Mouse (Mus musculus) lung, adult 18-20 months (tissue): ENCODE results near the gene Naaladl1.
"Not testable (repeated sequence)": the region's sequence is repeated elsewhere in the genome, so short reads cannot be mapped to it uniquely, and the experiment has no call there.

Experiments used
- DNase-seq, 2 experiments: peaks; one replicate each; pipeline ENCODE4 v3.0.0; 2022; ENCODE audit warnings: mixed read lengths in 2 of 2

Naaladl1 gene

DNA sequence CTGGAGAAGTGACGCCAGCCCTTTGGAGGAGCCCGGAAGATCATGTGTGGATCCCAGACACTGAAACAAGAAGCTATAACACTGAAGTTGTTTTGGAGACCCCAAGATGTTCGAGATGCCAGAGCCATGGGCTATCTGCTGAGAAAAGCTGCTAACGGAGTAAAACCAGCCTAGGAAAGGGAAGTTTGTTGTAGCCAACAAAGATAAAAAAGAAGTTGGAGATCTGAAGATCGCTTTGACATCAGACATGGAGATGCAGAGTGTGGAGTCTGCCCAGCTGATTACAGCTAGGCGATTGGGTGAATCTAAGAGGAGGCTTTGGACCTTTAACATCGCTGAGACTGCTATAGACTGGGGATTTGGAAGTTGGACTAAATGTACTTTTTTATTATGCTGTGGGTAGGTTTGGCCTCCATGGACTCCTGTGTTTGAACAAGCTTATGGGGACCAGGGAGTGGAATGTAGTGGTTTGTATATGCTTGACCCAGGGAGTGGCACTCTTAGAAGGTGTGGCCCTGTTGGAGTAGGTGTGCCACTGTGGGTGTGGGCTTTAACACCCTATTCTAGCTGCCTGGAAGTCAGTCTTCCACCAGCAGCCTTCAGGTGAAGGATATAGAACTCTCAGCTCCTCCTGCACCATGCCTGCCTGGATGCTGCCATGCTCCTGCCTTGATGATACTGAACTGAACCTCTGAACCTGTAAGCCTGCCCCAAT is 25.0 kb downstream of the Naaladl1 start:
- DNase-seq = peak in 1 of 2 experiments; percentile 28

DNA sequence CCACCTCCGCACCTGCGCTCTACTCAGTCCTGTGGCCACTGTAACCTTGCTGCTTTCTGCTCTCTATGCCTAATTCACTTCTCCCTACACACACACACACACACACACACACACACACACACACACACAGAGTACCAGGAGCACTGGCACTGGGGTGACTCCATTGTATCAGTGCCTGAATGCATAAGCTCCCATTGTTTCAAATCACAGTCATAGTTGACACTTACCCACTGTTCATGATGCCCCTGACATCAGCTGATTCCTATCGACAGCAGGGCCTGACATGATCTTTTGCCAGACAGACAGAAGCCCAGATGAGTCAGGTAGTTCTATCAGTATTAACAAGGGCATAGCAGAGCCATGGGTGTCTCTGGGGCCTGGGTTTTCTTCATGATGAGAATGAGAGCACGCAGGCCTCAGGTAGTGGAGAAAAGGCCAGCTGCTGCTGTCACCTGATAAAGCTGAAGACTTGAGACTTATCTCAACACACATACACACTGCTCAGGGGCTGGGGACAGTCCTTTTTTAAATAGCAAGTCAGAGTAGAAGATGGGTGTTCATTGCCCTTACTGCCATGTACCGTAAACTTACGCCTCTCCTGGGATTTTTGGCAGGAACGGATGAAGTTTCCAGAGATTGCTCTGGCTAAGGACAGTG is 26.7 kb downstream of the Naaladl1 start:
- no peak for DNase-seq

DNA sequence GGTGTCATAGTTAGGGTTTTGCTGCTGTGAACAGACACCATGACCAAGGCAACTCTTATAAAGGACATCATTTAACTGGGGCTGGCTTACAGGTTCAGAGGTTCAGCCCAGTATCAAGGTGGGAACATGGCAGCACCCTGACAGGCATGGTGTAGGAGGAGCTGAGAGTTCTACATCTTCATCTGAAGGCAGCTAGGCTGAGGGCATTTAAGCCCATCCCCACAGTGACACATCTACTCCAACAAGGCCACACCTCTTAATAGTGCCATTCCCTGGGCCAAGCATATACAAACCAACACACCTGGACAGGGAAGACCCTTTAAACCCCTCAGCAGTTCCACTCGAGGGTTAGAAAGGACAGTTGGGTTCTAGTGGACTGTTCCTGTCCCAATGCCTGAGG is 27.6 kb downstream of the Naaladl1 start:
- DNase-seq = not testable (repeated sequence)

DNA sequence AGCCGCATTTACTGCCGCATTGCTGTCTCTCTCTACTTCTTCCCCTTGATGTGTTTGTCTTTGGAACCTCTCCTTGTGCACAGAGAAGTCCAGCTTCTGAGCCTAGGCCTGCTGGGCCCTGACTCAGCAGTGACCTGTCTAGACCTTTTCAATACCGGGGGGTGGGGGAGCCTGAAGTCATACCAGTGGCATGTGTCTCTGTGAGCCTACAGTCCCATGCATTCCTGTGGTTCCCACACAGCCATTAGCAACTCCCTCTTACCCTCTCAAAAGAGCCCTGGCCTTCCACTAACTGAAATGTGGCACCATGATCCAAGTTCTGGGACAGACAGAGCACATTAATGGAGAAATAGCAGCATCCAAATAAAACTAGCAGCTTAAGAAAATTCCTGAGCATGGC is 30.8 kb downstream of the Naaladl1 start:
- no peak for DNase-seq

DNA sequence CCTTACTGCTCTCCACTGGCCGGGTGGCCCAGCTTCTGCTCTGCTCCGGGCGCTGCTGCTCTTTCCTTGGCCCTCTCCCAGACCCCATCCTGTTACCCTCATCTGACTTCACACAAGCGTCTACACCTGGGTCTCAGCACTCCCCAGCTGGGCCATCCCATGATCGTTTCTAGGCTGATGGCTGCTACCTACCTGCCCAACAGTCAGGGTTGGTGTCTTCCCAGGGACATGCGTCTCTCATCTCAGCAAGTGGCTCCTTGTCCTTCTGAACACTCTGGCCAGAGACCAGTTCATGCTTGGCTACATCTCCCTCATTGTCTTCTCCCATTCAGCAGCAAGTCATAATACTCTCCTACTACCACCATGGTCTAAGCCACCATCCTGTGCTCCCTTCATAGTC is 34.1 kb downstream of the Naaladl1 start:
- no peak for DNase-seq

DNA sequence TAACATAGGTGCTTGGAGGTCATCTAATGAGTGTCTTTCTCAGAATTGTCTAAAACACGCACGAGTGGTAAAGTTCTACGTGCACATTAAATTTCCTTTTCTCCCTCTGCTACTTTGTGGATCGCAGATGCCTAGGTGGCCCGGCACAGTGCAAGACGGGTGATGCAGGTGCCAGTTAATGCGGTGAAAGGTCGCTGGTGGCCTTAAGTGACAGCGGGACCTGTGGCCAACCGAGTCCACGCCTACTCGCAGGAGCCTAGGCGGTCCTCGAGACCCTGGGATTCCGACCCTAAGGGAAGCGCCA is 34.7 kb downstream of the Naaladl1 start:
- no peak for DNase-seq

DNA sequence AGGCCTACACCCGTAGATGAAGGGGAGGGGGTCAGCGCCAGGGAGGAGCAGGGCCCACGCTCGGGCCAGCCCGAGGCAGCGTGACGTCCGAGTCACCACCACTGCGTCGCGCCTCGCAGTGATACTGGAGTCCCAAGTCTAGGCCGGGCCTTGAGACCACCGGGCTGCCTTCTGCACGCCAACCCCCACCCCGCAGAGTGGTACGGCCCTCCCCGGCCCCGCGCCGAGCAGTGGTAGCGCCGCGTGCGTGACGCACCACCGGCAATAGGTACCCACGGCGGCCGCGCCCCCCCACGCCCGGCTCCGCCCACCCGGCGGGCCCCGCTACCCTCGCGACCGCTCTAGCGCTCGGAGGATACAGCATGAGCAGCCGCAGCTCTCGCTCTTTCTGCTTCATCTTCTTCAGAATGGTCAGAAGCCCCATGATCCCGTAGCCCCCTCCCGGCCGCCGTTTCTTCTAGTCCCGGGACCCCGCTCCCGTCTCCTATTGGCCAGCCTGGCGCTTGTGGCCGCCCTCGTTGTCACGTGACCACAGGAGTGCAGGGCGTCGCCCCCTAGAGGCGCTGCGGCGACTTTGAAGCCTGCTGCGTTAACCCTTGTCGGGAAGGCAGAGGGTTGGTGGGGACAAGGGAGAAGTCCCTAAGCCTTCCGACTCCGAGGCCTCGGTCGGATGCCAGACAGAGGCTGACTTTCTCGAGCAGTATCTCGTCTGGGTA is 35.3 kb downstream of the Naaladl1 start, which contains the start of gene Batf2:
TSS of gene Batf2 (plus strand) at position 306 of the 716 bp plus-strand sequence.
- DNase-seq = peak; percentile 89 to 93

DNA sequence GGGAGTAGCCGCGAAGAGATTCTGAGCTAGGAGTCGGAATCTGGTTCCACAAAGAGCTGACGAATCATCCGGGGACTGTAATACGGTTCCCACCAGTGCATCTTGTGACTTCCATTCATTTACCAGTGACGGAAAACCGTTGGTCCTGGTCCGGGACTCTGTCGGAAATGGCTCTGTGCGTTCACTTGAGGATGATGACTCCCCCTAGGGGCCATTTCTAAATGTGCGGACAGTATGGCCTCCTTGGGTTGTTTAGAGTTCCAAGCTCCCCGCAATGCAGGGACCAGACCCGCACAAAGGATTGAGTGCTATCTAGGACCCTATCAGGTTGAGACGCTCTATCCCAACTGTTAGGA is 35.8 kb downstream of the Naaladl1 start, which contains the start of gene Arl2:
TSS of gene Arl2 (minus strand) at position 155 of the 356 bp plus-strand sequence.
- DNase-seq = peak; percentile 78 to 88

DNA sequence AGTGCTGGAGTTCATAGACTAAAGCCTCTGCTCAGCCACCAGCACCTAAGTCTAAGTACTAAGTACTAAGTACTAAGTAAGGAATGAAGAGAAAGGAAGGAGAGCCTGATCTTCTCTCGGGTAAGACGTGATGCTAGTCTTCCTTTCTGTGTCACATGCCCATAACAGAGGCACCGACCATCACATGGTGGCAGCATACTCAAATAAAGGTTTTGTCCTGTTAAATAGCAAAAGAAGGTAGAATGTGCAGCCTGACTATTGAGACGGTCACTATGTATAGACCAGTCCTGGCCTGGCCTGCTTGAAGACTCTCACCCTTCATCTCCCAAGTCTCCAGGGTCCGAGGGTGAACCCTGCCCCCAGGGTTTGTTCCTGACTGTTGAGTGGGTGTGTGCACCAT is 39.3 kb downstream of the Naaladl1 start:
- DNase-seq = no peak

DNA sequence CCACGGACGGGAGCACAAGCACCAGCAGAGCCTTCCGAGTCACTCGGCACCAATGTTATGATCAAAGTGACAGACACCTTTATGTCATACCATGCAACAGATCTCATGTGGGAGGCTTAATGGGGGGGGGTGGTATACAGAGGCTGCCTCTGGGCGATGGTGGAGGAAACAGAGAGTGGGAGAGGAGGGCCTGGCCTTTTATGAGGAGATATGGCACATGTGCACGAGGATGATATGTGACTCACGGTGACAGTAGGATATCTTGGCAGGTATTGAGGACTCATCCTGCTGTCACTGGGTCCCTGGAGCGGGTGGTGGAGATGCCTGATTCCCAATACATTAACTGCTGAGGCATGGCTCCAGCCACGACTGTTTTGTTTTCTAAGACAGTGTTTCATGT is 49.6 kb downstream of the Naaladl1 start:
- DNase-seq = no peak

DNA sequence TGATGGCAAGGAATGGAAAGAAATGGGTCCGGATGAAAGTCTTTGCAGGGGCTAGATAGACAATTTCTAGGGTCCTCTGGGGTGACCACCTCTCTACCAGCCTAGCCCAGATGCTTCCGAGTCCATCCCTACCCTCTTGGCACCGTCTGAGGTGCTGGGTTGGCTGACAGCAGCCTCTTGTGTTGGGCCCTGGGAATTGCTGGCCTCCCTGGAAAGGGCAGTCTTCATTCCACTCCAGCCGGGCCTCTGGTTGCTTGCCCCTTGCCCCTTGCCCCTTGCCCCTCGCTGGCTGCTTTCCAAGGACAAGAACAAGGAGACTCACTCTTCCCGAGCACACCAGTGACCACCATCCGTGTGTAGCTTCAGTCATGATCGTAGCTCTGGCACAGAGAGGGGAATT is 50.8 kb downstream of the Naaladl1 start:
- no peak for DNase-seq

DNA sequence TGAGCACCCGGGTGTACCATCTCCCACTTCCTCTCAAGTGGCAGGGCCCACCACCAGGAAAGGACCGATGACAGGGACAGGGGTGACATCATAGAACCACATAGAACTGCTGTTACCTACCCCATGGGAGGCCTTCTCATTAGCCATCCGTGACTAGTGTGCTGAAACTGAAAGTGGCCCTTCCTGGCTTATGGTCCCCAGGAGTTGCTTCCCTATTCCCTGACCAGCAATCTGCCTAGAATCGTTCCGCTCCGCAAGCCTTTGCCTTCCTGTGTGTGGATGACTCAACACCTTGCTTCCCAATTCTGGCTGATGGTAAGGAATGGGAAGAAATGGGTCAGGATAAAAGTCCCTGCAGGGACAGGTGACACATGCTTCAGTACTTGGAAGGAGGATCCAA is 51.6 kb downstream of the Naaladl1 start:
- no peak for DNase-seq

DNA sequence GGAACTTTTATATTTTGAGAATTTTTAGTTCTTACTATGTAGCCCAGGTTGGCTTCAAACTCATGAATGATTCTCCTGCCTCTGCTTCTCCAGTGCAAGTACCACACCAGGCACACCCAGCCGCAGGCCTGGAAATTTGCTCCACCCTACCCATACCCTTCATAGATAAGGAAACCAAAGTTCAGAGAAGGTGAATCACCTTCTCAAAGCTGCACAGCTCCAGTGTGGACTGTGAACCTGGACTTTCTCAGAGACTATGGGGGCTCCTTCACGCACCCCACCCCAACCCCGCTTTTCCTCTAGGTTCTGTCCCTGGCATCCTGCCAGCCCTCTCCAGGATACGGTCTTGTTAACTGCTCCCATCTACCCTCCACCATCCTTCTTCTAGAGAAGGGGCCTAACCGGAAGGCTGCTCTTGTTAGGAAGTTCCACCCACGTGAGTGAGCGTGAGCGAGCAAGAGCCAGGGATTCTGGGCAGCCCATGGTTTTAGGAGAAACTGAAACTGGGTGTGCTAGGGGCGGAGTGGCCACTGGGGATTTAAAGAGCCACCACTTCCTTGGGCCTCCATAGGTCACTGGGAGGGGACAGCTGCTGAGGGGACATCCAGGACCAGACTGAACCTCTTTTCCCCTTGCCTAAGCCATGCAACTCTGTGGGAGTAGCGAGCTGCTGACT is 58.4 kb downstream of the Naaladl1 start:
- DNase-seq = peak; percentile 69 to 75
